Mouse (Mus musculus): ENCODE data around the gene Ssc4d. TPM values are rescaled to one million over a fixed set of nuclear protein-coding genes. Genes with fewer than 3 reads are reported as not detected.

Gene Ssc4d
- total RNA-seq (2012; rRNA removed) (1.7 and 2.0 TPM in 2 replicates), total RNA-seq (2014; rRNA removed) (1.8 and 2.9 TPM in 2 replicates), polyA plus RNA-seq (2012; ENCODE audit: insufficient read length, low read depth) (1.8 and 1.9 TPM in 2 replicates)

DNA sequence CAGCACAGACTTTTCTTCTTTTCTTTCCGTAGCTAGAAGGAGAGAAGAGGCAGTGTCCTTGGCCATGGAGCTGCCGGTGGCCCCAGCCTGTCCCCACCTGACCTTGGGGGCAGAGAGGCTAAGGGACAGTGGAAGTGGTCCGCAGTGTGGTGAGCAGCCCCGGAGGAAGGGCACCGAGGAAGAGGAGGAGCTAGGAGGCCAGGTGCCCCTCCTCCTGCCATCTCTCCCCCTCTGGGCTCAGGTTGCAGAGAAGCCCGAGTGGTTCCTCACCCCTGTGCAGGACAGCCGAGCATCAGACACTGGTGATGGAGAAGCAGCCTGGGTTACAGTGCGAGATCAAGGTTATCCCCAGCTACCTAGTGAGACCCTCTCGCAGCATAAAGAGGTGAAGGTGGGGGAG is at the start of gene Ssc4d:
Ssc4d (minus strand) TSS at position 167 of the 400 bp plus-strand sequence.
- Histone ChIP-seq H3K4me1 (ENCODE audit: control insufficient read depth in 1 of 2, insufficient read depth in 2 of 2) (peaks cover 0 to 4% of the 10 kb centered on the region in 2 experiments; a peak in 2 of 4 replicates), H3K9ac (ENCODE audit: insufficient read depth, low read depth) (no peak within 1 kb of the TSS)
- no peak for TF ChIP-seq SIN3A (IDR thresholded peaks at IDR 0.05; ENCODE audit: low read length)
- TF ChIP-seq BHLHE40 (IDR thresholded peaks at IDR 0.05; ENCODE audit: low read depth, low read length) = no peak
- TF ChIP-seq CHD2 (IDR thresholded peaks at IDR 0.05; ENCODE audit: low read length) = no peak
- TF ChIP-seq E2F4 (IDR thresholded peaks at IDR 0.05; ENCODE audit: insufficient replicate concordance, low read depth, low read length) = no peak

DNA sequence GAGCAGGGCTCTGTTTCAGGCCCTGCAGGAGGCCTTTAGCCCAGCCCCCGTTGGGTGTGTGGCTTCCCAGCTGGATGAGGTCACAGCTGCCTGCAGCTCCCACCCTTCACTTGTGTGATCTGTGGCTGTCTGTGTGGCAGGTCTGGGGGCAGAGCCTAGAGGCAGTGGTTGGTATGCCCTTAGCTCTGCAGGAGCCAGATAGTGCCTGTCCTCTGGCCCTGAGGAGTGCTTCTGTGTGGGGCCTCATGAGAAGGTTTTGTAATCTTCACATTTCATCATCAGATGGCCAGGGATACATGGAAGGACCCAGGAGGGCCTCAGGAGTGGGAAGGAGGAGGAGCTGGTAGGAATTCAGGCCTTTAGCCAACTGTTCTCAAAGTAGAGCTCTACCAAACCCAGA is 45.6 kb upstream of the Ssc4d start:
- Histone ChIP-seq H3K4me1 (ENCODE audit: control insufficient read depth in 1 of 2, insufficient read depth in 2 of 2) (peaks cover 21 to 71% of the 10 kb centered on the region in 2 experiments), H3K9me3 (replicated peaks; ENCODE audit: low read length) (no peaks in the 10 kb centered on the region), H3K4me3 (replicated peaks in 1 of 3; ENCODE audit: low read depth in 2 of 3, low read length in 2 of 3, poor library complexity in 1 of 3) (no peak overlapping the region), H3K4me2 (ENCODE audit: insufficient read depth, low read depth, poor library complexity, severe bottlenecking) (no peak overlapping the region), H3K9ac (ENCODE audit: insufficient read depth, low read depth) (no peak overlapping the region), H3K36me3 (replicated peaks in 1 of 2; ENCODE audit: control insufficient read depth in 1 of 2, insufficient read depth in 1 of 2, low read length in 1 of 2) (peaks cover 21 to 88% of the 10 kb centered on the region in 2 experiments), H3K79me2 (replicated peaks; ENCODE audit: control insufficient read depth, extremely low read depth, insufficient read depth, poor library complexity, severe bottlenecking) (no peaks in the 10 kb centered on the region; the same call in 1 of the 2 replicates), H3K27ac (ENCODE audit: insufficient read depth, low read depth) (no peak overlapping the region), H3K27me3 (replicated peaks) (no peaks in the 10 kb centered on the region)
- no peak for DNase-seq (ENCODE audit: extremely low read depth)
- TF ChIP-seq RAD21 (IDR thresholded peaks at IDR 0.05; ENCODE audit: low read depth, low read length) (no peak), KAT2A (IDR thresholded peaks at IDR 0.05; ENCODE audit: insufficient replicate concordance, low read length) (no peak), MYC (IDR thresholded peaks at IDR 0.05; ENCODE audit: low read depth, low read length) (no peak), USF2 (conservative IDR thresholded peaks at IDR 0.05; ENCODE audit: low read depth, low read length) (no peak), USF1 (IDR thresholded peaks at IDR 0.05; ENCODE audit: low read depth, low read length) (no peak), POLR2AphosphoS2 (IDR thresholded peaks at IDR 0.05; ENCODE audit: low read depth, low read length) (no peak), PAX5 (IDR thresholded peaks at IDR 0.05; ENCODE audit: low read length) (no peak), JUND (conservative IDR thresholded peaks at IDR 0.05; ENCODE audit: low read depth, low read length) (no peak), MAFK (IDR thresholded peaks at IDR 0.05; ENCODE audit: insufficient replicate concordance, low read length) (no peak), ZC3H11A (IDR thresholded peaks at IDR 0.05; ENCODE audit: low read depth, low read length) (no peak), BHLHE40 (IDR thresholded peaks at IDR 0.05; ENCODE audit: low read depth, low read length) (no peak), SMC3 (IDR thresholded peaks at IDR 0.05; ENCODE audit: low read depth, low read length) (no peak), MEF2A (IDR thresholded peaks at IDR 0.05; ENCODE audit: borderline replicate concordance, low read depth, low read length) (no peak), ZNF384 (IDR thresholded peaks at IDR 0.05; ENCODE audit: low read depth, low read length) (no peak)
- dilution Hi-C loops (cut with MboI; ENCODE audit: extremely low pct_ligation_motif_present, extremely low pct_unique_long_range_greater_than_20kb, low sequenced_read_pairs) (no loop called here), in situ Hi-C loops (cut with MboI; ENCODE audit: low pct_ligation_motif_present, low pct_unique_long_range_greater_than_20kb, low sequenced_read_pairs) (no loop called here)

More for the DNA sequence above, at the start of gene Ssc4d:
- no peak within 1 kb of the TSS for H3K27ac ChIP-seq (ENCODE audit: insufficient read depth, low read depth)
- no peak within 1 kb of the TSS for H3K4me3 ChIP-seq (replicated peaks in 1 of 3; ENCODE audit: low read depth in 2 of 3, low read length in 2 of 3, poor library complexity in 1 of 3)
- dilution Hi-C loops (cut with MboI; ENCODE audit: extremely low pct_ligation_motif_present, extremely low pct_unique_long_range_greater_than_20kb, low sequenced_read_pairs) (no loop called here), in situ Hi-C loops (cut with MboI; ENCODE audit: low pct_ligation_motif_present, low pct_unique_long_range_greater_than_20kb, low sequenced_read_pairs) (no loop called here)
- no peaks in the 10 kb centered on the region for H3K36me3 ChIP-seq (replicated peaks in 1 of 2; ENCODE audit: control insufficient read depth in 1 of 2, insufficient read depth in 1 of 2, low read length in 1 of 2)
- no peaks in the 10 kb centered on the region for H3K9me3 ChIP-seq (replicated peaks; ENCODE audit: low read length)
- H3K4me2 ChIP-seq (ENCODE audit: insufficient read depth, low read depth, poor library complexity, severe bottlenecking) = no peak within 1 kb of the TSS
- H3K79me2 ChIP-seq (replicated peaks; ENCODE audit: control insufficient read depth, extremely low read depth, insufficient read depth, poor library complexity, severe bottlenecking) = no peaks in the 10 kb centered on the region
- no peak for DNase-seq (ENCODE audit: extremely low read depth)
- peaks cover 12% of the 10 kb centered on the region for H3K27me3 ChIP-seq (replicated peaks)
